Mouse (Mus musculus): Measurements from ENCODE around the gene Tmprss7. TPM values are rescaled to one million over a fixed set of nuclear protein-coding genes. Genes with fewer than 3 reads are reported as not detected.

Tmprss7 gene
- polyA plus RNA-seq, 1 experiment = not detected

DNA sequence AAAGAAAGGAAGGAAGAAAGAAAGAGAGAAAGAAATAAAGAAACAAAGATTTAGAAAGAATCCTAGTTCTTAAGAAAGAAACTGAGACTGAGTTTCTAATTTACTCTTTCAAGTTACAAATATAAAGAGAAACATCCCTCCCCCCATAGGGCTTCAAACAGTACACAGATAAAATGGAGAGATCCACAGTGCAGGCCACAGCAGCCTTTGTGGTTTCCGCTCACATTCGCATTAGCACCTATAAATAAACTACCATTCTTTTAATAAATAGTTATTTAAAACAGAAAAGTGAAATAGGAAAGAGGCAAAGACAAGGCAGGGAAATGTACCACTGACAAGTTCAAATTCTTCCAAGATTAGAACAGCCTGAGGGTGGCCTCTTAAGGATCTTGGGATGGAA lies 68.7 kb downstream of the Tmprss7 start:
- H3K4me3 ChIP-seq (ENCODE audit: insufficient read depth, low read depth, low read length) = no peak overlapping the region
- no peaks in the 10 kb centered on the region for H3K4me1 ChIP-seq (ENCODE audit: control insufficient read depth, insufficient read depth, insufficient read length, low read length)
- H3K27ac ChIP-seq (replicated peaks; ENCODE audit: low read depth, low read length) = no peak overlapping the region

DNA sequence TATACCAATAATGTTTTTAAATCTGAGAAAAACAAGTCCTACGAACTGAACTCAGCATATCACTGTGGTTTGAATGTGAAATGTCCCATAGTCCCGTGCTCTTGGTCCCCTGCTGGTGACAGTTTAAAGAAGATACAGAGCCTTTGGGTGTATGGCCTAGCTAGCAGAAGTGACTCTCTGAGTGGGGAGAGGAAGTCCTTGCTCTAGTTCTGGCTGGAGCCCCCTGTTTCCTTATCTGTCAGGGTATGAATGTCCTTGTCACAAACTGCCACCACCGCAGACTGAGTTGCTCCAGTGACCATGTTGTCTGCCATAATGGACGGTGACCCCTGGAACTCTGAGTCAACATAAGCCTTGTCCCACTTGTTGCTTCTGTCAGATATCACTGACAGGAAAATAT lies 70.2 kb downstream of the Tmprss7 start:
- no peak overlapping the region for H3K27ac ChIP-seq (replicated peaks; ENCODE audit: low read depth, low read length)
- H3K4me3 ChIP-seq (ENCODE audit: insufficient read depth, low read depth, low read length) = no peak overlapping the region
- H3K4me1 ChIP-seq (ENCODE audit: control insufficient read depth, insufficient read depth, insufficient read length, low read length) = no peaks in the 10 kb centered on the region

DNA sequence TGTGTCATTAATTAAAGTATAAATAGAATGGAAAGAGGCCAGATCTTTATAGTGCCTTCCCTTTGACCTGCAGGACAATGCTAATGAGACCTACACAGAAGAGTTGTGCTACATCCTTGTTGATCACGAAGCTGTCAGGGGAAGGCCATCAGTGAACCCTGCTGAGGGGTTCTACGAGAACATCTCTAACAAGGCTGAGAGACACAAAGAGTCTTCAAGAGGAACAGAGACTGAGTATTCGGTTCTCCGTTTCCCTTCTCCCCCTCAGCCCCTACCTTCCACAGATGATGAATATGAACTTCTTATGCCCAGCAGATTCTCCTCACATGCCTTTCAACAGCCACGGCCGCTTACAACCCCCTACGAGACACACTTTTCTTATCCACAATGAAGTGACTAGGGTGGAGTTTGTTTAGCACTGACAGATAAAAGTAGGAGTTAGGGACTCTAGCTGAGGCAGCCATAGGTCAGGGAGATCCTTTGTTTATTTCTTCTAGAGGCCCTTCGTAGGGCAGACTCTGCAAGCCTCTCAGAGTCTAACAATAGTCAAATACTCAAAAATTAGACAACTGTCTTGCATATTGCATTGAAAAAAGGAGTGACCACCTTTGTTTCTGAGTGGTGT lies 73.6 kb downstream of the Tmprss7 start:
- H3K4me3 ChIP-seq (ENCODE audit: insufficient read depth, low read depth, low read length) = no peak overlapping the region
- H3K4me1 ChIP-seq (ENCODE audit: control insufficient read depth, insufficient read depth, insufficient read length, low read length) = no peaks in the 10 kb centered on the region
- no peak overlapping the region for H3K27ac ChIP-seq (replicated peaks; ENCODE audit: low read depth, low read length)

DNA sequence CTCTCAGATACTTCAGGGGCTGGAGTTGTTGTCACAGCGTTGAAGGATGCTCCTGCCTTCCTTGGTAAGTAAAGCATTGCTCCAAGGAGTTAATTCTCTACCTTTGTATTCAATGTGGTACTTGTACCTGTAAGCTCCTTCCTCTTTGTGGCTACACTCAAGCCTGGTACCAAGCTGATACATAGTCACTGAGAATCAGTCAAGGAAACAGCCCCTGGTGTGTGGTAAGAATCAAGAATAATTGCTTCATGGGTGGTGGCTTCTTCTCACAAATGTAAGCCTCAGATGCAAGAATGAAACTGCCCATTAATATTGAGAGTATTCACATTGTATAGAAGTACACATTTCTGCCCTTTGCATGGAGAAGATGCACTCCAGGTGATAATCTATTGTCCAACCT lies 77.5 kb downstream of the Tmprss7 start:
- H3K4me3 ChIP-seq (ENCODE audit: insufficient read depth, low read depth, low read length) = no peak overlapping the region

DNA sequence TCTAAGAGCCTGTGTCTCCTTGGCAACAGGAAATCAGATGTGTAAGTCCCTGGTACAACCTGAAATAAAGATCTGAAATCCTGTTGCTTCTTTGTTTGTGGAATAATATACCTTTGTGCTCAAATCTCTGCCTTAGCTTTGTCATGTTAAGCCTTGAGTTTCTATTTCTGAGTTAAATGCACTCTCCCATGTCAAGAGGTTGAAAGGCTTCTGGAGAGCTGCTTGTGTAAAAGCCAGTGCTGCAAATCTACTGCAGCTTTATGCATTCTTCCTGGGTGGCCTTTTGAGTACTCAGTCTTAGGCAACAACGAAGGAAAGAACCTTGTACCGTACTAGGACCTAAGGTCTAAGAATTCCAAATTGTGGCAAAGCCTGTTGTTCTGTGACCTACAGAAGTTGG lies 80.2 kb downstream of the Tmprss7 start:
- H3K4me3 ChIP-seq (ENCODE audit: insufficient read depth, low read depth, low read length) = no peak overlapping the region
- no peak overlapping the region for H3K27ac ChIP-seq (replicated peaks; ENCODE audit: low read depth, low read length)
- no peaks in the 10 kb centered on the region for H3K4me1 ChIP-seq (ENCODE audit: control insufficient read depth, insufficient read depth, insufficient read length, low read length)

More for the DNA sequence above, 77.5 kb downstream of the Tmprss7 start:
- H3K4me1 ChIP-seq (ENCODE audit: control insufficient read depth, insufficient read depth, insufficient read length, low read length) = no peaks in the 10 kb centered on the region
- no peak overlapping the region for H3K27ac ChIP-seq (replicated peaks; ENCODE audit: low read depth, low read length)

DNA sequence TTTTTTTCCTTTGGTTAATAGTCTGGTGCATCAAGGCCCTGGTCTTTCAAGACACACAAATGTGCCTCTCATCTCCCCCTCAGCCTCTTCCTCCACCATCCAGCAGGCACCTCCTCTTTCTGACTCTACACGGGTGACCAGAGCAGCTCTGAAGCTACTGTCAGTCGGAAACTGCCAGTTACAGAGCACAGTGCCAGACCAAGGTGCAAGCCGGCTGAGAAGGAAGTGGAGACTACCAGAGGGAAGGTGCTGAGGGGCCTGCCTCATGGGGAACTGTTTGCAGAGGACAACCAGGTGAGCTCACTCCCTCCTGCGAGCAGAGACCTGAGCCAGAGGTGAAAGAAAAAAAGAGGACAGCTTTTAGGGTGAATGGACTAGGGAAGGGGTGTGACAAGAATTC lies 83.2 kb downstream of the Tmprss7 start, which contains the start of gene Gcsam:
Gene Gcsam, plus strand, starts transcription at position 114 of the 400 bp plus-strand sequence.
- Histone ChIP-seq H3K4me1 (ENCODE audit: control insufficient read depth, insufficient read depth, insufficient read length, low read length) (no peaks in the 10 kb centered on the region), H3K4me3 (ENCODE audit: insufficient read depth, low read depth, low read length) (no peak within 1 kb of the TSS), H3K27ac (replicated peaks; ENCODE audit: low read depth, low read length) (no peak within 1 kb of the TSS)

DNA sequence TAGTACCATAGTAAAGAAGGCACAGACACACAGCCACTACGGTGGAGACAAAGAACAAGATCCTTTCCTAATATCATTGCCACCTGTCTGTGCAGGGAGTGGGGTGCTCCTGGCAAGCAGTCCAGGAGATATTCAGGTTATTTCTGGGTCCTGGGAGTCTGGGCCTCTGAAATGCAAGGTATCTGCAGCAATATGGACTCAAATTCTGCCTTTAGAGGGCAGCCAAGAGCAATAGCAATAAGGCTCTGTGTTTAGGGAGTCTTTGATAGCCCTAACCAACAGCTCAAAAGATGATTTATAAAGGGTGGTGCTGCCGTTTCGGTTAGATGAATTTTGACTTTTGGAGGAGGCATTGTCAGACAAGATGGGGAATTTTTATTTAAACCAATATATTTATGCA lies 84.2 kb downstream of the Tmprss7 start:
- Histone ChIP-seq H3K27ac (replicated peaks; ENCODE audit: low read depth, low read length) (no peak overlapping the region), H3K4me3 (ENCODE audit: insufficient read depth, low read depth, low read length) (no peak overlapping the region), H3K4me1 (ENCODE audit: control insufficient read depth, insufficient read depth, insufficient read length, low read length) (no peaks in the 10 kb centered on the region)

DNA sequence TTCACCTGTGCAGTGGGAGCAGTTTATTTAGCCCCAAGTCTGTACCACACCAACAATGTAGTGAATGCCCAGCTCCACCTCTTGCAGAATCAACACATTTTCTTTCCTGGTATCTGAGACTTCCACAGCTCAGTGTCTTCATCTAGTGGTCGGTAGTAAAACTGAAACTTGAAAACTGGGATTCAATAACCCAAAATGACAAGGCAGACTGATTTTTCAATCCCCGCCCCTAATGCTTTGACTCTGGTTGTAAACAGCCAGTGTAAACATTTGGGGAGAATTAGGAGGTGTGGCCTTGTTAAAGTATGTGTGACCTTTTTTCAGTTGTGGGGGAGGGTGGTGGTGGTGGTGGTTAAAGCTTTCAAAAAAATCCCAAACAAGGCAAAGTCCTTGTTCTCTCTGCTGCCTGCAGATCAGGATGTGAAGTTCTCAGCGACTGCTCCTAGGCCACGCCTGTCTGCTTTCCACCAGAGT lies 84.9 kb downstream of the Tmprss7 start:
- 0 out of 2 replicates have a peak overlapping the region, but pooled peaks have one; percentile 19 for H3K4me3 ChIP-seq (ENCODE audit: insufficient read depth, low read depth, low read length)

More for the DNA sequence above, 84.9 kb downstream of the Tmprss7 start:
- H3K27ac ChIP-seq (replicated peaks; ENCODE audit: low read depth, low read length) = peak overlapping the region; percentile 42
- no peaks in the 10 kb centered on the region for H3K4me1 ChIP-seq (ENCODE audit: control insufficient read depth, insufficient read depth, insufficient read length, low read length)

Other genes starting within 250 kb of the Tmprss7 start
- gene Gm609, start 200.7 kb downstream of the Tmprss7 start, polyA plus RNA-seq (2012; ENCODE audit: insufficient read depth, insufficient read length, missing spikeins) = not detected in 2 replicates
- gene Gm17783, start 161.6 kb downstream of the Tmprss7 start, polyA plus RNA-seq (2012; ENCODE audit: insufficient read depth, insufficient read length, missing spikeins) = not detected in 2 replicates
- gene Slc9c1, start 158.3 kb downstream of the Tmprss7 start, polyA plus RNA-seq (2012; ENCODE audit: insufficient read depth, insufficient read length, missing spikeins) = not detected in 2 replicates
- gene Gcsam, start 83.3 kb downstream of the Tmprss7 start, polyA plus RNA-seq (2012; ENCODE audit: insufficient read depth, insufficient read length, missing spikeins) = 0.48 TPM in 1 of 2 replicates, not detected in the other
- gene BC016579, start 39.6 kb downstream of the Tmprss7 start, polyA plus RNA-seq (2012; ENCODE audit: insufficient read depth, insufficient read length, missing spikeins) = not detected in 2 replicates
- gene Tagln3, start 30.9 kb upstream of the Tmprss7 start, polyA plus RNA-seq (2012; ENCODE audit: insufficient read depth, insufficient read length, missing spikeins) = not detected in 2 replicates
- 9.8 and 18.2 TPM in 2 replicates for gene Abhd10, start 49.3 kb upstream of the Tmprss7 start, polyA plus RNA-seq (2012; ENCODE audit: insufficient read depth, insufficient read length, missing spikeins)

Measured in brown adipose tissue, adult 24 weeks (tissue).